Mouse (Mus musculus) hindbrain, postnatal 0 days (tissue): ENCODE measurements at regions not wholly inside any gene's neighbourhood (a gene's known extent, or its start where the extent isn't known, plus 50 kb on each side); places are given as distances from the start of the nearest gene placed in this dataset.

ENCODE experiments used
- ATAC-seq: fragments of 200-750 bp; cut with Nextera tagmentation; 2 replicates; pipeline ENCODE4 v1.8.0; 2017; ENCODE audit warnings: mild to moderate bottlenecking, moderate TSS enrichment, moderate library complexity
- DNase-seq: peaks from one replicate; pipeline ENCODE4 v3.0.0-alpha.2; 2015; ENCODE audit warnings: low spot score
- H3K27ac ChIP-seq: fragments of 300-500 bp; sonication (generic); 2 replicates; pipeline ENCODE4 v1.5.1; 2014; ENCODE audit warnings: mild to moderate bottlenecking
- H3K27me3 ChIP-seq: fragments of 300-500 bp; sonication (generic); 2 replicates; pipeline ENCODE4 v1.6.1; 2014; ENCODE audit warnings: low read length, mixed read lengths; ENCODE audit not compliant: insufficient read depth
- H3K36me3 ChIP-seq: fragments of 300-500 bp; sonication (generic); 2 replicates; pipeline ENCODE4 v1.6.1; 2014; ENCODE audit warnings: low read length, mixed read lengths; ENCODE audit not compliant: insufficient read depth
- H3K4me1 ChIP-seq: fragments of 300-500 bp; sonication (generic); 2 replicates; pipeline ENCODE4 v1.6.1; 2014; ENCODE audit warnings: antibody characterized with exemption, low read length, mixed read lengths; ENCODE audit not compliant: insufficient read depth
- H3K4me2 ChIP-seq: fragments of 300-500 bp; sonication (generic); 2 replicates; pipeline ENCODE4 v1.6.1; 2014; ENCODE audit warnings: low read depth, mild to moderate bottlenecking, low read length, moderate library complexity, mixed read lengths
- H3K4me3 ChIP-seq: fragments of 300-500 bp; sonication (generic); 2 replicates; pipeline ENCODE4 v1.5.1; 2014; ENCODE audit warnings: low read length
- H3K9ac ChIP-seq: fragments of 300-500 bp; sonication (generic); replicated peaks from 2 replicates; pipeline ENCODE4 v1.6.1; 2014; ENCODE audit warnings: mild to moderate bottlenecking, low read length, moderate library complexity, mixed read lengths
- H3K9me3 ChIP-seq: fragments of 300-500 bp; sonication (generic); 2 replicates; pipeline ENCODE4 v1.6.1; 2016; ENCODE audit warnings: low read length, mixed read lengths
- CTCF ChIP-seq: IDR thresholded peaks from 2 replicates; pipeline ENCODE4 v1.5.1; 2016; ENCODE audit warnings: antibody characterized with exemption, control low read depth, low read depth
- WGBS: fragments of 180-500 bp; shearing (Covaris S2); extraction: QIAGEN DNeasy Blood & Tissue Kit; methylation state at CpG from one replicate; pipeline ENCODE4 v1.1.7; 2014; 5-methylcytosine and 5-hydroxymethylcytosine counted together

DNA sequence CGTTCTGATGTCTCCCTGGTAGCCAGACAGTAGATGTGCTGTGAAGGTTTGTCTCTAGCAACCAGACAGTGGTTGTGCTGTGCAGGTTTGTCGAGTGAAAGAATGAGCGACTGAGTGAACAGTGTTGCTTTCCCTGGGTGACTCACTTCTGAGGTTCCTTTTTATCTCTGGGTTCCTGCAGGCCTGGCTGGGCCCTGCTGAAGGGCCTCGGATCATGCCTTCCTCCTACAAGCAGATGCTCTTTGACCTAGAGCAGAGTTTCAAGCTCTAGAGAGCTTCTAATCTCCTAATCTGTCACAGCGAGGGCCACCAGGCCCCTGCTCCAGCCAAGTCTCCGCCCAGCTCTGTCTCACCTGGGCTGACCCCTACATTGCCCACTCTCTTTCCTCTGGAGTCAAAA lies 95.6 kb downstream of the Sall1 start:
- H3K4me1 ChIP-seq = no peaks in the 10 kb centered on the region
- no peaks in the 10 kb centered on the region for H3K9me3 ChIP-seq
- TF ChIP-seq CTCF = no peak
- H3K36me3 ChIP-seq = no peaks in the 10 kb centered on the region
- H3K9ac ChIP-seq = no peak overlapping the region
- DNase-seq = no peak
- no peak for ATAC-seq
- H3K27me3 ChIP-seq = no peaks in the 10 kb centered on the region
- 76% methylated on average over 6 of the region's 6 CpGs for WGBS
- no peak overlapping the region for H3K4me2 ChIP-seq
- no peak overlapping the region for H3K4me3 ChIP-seq
- no peak overlapping the region for H3K27ac ChIP-seq

- WGBS = 60% methylated on average over 3 of the region's 3 CpGs
- Histone ChIP-seq H3K4me2 (no peak overlapping the region), H3K36me3 (no peaks in the 10 kb centered on the region), H3K9ac (no peak overlapping the region), H3K9me3 (no peaks in the 10 kb centered on the region), H3K27me3 (no peaks in the 10 kb centered on the region), H3K4me1 (no peaks in the 10 kb centered on the region), H3K27ac (no peak overlapping the region), H3K4me3 (no peak overlapping the region)
- no peak for ATAC-seq
- no peak for DNase-seq
- no peak for TF ChIP-seq CTCF
Measured at GRCm38 (mm10) chr8:88947384-88947783, 96.6 kb downstream of the Sall1 start.

DNA sequence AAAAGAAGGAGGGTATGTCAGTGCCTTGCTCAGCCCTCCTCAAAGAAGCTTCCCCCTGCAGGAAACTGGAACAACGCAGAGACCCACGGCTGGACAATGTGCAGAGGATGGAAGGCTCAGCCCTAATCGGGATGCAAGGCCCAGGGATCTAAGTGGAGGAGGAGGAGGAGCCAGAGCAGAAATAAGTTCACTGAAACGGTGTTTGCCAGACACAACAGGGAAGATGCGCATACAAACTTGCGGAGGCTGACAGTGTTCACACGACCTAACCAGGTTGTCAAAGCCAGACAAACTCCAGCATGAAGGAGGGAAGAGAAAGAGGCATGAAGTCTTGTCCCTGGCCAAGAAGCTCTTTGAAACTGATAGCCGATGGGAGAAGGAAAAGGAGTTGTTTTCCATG lies 98.3 kb downstream of the Sall1 start:
- no peak for DNase-seq
- Histone ChIP-seq H3K9ac (no peak overlapping the region), H3K27me3 (no peaks in the 10 kb centered on the region), H3K36me3 (no peaks in the 10 kb centered on the region), H3K4me3 (no peak overlapping the region), H3K4me1 (no peaks in the 10 kb centered on the region), H3K4me2 (no peak overlapping the region), H3K9me3 (no peaks in the 10 kb centered on the region), H3K27ac (no peak overlapping the region)
- 55% methylated on average over 8 of the region's 8 CpGs for WGBS
- TF ChIP-seq CTCF = no peak
- ATAC-seq = no peak

DNA sequence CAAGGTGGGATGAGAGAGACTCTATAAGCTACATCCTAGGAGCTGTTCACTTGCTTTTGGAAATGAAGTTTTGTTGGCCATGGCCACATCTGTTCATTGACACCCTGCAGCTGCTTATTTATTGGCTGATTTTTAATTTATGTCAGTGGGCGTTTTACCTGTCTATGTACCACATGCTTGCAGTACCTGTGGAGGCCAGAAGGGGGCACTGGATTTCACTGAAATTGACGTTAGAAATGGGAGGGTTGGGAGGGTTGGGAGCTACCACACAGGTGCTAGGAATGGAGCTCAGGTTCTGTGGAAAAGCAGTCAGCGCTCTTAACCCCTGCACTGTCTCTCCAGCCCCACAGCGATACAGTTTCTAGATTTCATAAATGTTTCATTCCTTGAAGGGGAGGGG lies 99.9 kb downstream of the Sall1 start:
- peak; percentile 57 for TF ChIP-seq CTCF
- Histone ChIP-seq H3K4me1 (no peaks in the 10 kb centered on the region), H3K27ac (no peak overlapping the region), H3K9me3 (no peaks in the 10 kb centered on the region), H3K4me2 (no peak overlapping the region), H3K9ac (no peak overlapping the region), H3K36me3 (no peaks in the 10 kb centered on the region), H3K4me3 (no peak overlapping the region), H3K27me3 (no peaks in the 10 kb centered on the region)
- WGBS = 54% methylated on average over 4 of the region's 4 CpGs
- no peak for DNase-seq
- ATAC-seq = no peak

GRCm38 (mm10) chr8:88939071-88939746 lies 104.8 kb downstream of the Sall1 start:
- Histone ChIP-seq H3K36me3 (no peaks in the 10 kb centered on the region), H3K9ac (no peak overlapping the region), H3K9me3 (no peaks in the 10 kb centered on the region), H3K27ac (no peak overlapping the region), H3K4me1 (no peaks in the 10 kb centered on the region), H3K27me3 (no peaks in the 10 kb centered on the region), H3K4me3 (no peak overlapping the region), H3K4me2 (no peak overlapping the region)
- DNase-seq (no peak), ATAC-seq (no peak)
- 44% methylated on average over 16 of the region's 16 CpGs for whole genome bisulfite sequencing
- no peak for TF ChIP-seq CTCF

- 94% methylated on average over 5 of the region's 5 CpGs for WGBS
Measured at GRCm38 (mm10) chr8:88934708-88935107, 109.3 kb downstream of the Sall1 start.

DNA sequence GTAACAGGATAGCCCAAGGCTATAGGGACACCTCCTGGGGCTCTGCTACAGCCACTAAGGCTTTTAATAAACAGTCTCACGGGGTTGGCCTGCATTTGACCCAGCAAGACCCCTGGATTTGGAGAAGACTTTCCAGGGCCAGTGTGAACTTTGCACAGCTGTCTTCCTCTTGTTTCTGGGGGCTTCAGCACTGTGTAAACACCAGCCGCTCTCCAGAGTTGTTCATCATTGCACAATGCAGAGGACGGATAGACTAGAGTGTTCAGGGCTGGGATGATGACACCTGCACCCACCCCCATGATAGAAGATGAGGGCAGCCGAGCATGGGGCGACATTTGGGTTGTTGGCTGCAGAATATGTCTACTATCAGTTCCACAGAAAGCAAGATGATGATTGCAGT lies 112.9 kb downstream of the Sall1 start:
- Histone ChIP-seq H3K4me1 (peaks cover 3% of the 10 kb centered on the region; the same call in 1 of the 2 replicates), H3K27ac (no peak overlapping the region), H3K4me2 (no peak overlapping the region), H3K9me3 (no peaks in the 10 kb centered on the region), H3K4me3 (no peak overlapping the region), H3K9ac (no peak overlapping the region), H3K36me3 (no peaks in the 10 kb centered on the region), H3K27me3 (no peaks in the 10 kb centered on the region)
- 81% methylated on average over 5 of the region's 5 CpGs for WGBS
- ATAC-seq (no peak), DNase-seq (no peak)
- TF ChIP-seq CTCF = no peak

More at GRCm38 (mm10) chr8:88934708-88935107, 109.3 kb downstream of the Sall1 start:
- H3K4me2 ChIP-seq = no peak overlapping the region
- no peak for DNase-seq
- TF ChIP-seq CTCF = no peak
- ATAC-seq = no peak
- H3K27ac ChIP-seq = no peak overlapping the region
- H3K27me3 ChIP-seq = no peaks in the 10 kb centered on the region
- H3K4me3 ChIP-seq = no peak overlapping the region
- no peaks in the 10 kb centered on the region for H3K4me1 ChIP-seq
- no peaks in the 10 kb centered on the region for H3K9me3 ChIP-seq
- no peaks in the 10 kb centered on the region for H3K36me3 ChIP-seq
- H3K9ac ChIP-seq = no peak overlapping the region
